Mouse (Mus musculus): ENCODE measurements at regions not wholly inside any gene's neighbourhood (a gene's known extent, or its start where the extent isn't known, plus 50 kb on each side); places are given as distances from the start of the nearest gene placed in this dataset.

DNA sequence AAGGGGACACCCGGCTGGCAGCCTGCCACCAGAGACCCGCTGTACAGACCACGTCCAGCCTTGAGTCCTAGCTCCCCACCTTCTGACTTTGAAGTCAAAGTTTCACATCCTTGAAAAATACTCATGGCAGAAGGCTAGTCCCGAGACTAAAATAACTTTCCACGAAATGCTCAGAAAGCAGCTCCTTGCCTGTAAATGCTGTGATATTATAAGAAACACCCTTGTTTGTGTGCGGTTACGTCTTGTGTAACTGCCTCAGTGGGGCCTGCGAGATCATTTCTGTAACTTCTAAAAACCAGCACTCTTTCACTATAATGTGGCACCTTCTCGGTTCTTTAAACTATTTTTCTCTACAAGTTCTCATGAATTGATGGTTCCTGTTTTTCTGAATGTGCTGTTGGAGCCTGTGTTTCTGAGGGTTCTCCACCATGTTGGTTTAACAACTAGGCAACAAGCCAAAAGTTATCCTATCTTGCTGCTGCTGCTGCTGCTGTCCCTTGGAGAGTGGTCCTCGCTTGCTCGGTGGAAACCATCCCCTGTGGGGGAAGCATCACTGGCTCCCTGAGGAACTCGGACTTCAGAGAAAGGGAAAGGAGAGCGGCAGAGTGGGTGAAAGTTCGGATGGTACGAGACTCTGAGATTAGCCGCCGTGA, 176.3 kb upstream of the Spdye4c start:
- no peak overlapping the region for H3K4me3 ChIP-seq (replicated peaks)
- ATAC-seq (replicated peaks; ENCODE audit: low FRiP score): no peak
- 75% methylated on average over 17 of the region's 17 CpGs for WGBS

GRCm38 (mm10) chr2:128416416-128416815, 174.6 kb upstream of the Spdye4c start:
- Histone ChIP-seq H3K9ac (no peak overlapping the region), H3K27me3 (no peaks in the 10 kb centered on the region), H3K4me2 (no peak overlapping the region), H3K9me3 (replicated peaks) (no peaks in the 10 kb centered on the region), H3K4me1 (peaks cover 23% of the 10 kb centered on the region), H3K4me3 (replicated peaks) (no peak overlapping the region), H3K27ac (no peak overlapping the region), H3K36me3 (no peaks in the 10 kb centered on the region)
- ATAC-seq (replicated peaks; ENCODE audit: low FRiP score): no peak
- 75% methylated on average over 7 of the region's 7 CpGs for WGBS

More for the DNA sequence above, 176.3 kb upstream of the Spdye4c start:
- H3K4me1 ChIP-seq: peaks cover 17% of the 10 kb centered on the region
- no peaks in the 10 kb centered on the region for H3K36me3 ChIP-seq
- H3K9me3 ChIP-seq (replicated peaks): no peaks in the 10 kb centered on the region
- no peak overlapping the region for H3K9ac ChIP-seq
- H3K4me2 ChIP-seq: no peak overlapping the region
- H3K27ac ChIP-seq: no peak overlapping the region
- H3K27me3 ChIP-seq: no peaks in the 10 kb centered on the region

DNA sequence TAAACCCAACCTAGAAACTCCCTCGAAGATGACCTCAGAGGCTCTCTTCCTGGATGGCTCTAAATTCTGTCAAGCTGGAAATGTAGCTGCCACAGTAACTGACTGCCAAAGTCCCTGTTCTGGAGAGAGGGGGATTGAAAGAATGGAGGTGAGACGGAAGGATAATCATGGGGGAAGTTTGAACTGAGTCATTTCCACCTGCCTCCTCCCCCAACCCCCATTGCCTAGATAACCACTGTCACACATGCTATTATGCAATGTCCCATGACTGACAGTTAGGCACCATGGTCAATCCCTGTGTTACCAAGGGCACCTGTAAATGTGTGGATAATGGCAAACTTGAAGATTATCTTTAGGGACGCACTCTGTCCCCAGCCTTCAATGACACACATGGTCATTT, 172.0 kb upstream of the Spdye4c start:
- no peak for ATAC-seq (replicated peaks; ENCODE audit: low FRiP score)
- H3K27me3 ChIP-seq: no peaks in the 10 kb centered on the region
- H3K4me1 ChIP-seq: peaks cover 6% of the 10 kb centered on the region; the same call in 1 of the 2 replicates
- 74% methylated on average over 3 of the region's 3 CpGs for WGBS
- H3K9ac ChIP-seq: no peak overlapping the region
- no peak overlapping the region for H3K27ac ChIP-seq
- no peak overlapping the region for H3K4me2 ChIP-seq
- no peak overlapping the region for H3K4me3 ChIP-seq (replicated peaks)
- H3K9me3 ChIP-seq (replicated peaks): no peaks in the 10 kb centered on the region
- H3K36me3 ChIP-seq: no peaks in the 10 kb centered on the region

GRCm38 (mm10) chr2:128420406-128420805, 170.6 kb upstream of the Spdye4c start:
- no peaks in the 10 kb centered on the region for H3K27me3 ChIP-seq
- H3K27ac ChIP-seq: no peak overlapping the region
- no peaks in the 10 kb centered on the region for H3K9me3 ChIP-seq (replicated peaks)
- H3K4me1 ChIP-seq: peaks cover 6% of the 10 kb centered on the region; the same call in 1 of the 2 replicates
- H3K4me3 ChIP-seq (replicated peaks): no peak overlapping the region
- no peak for ATAC-seq (replicated peaks; ENCODE audit: low FRiP score)
- 50% methylated on average over 10 of the region's 10 CpGs for WGBS
- no peak overlapping the region for H3K4me2 ChIP-seq
- no peak overlapping the region for H3K9ac ChIP-seq
- no peaks in the 10 kb centered on the region for H3K36me3 ChIP-seq

GRCm38 (mm10) chr2:128422677-128423076, 168.3 kb upstream of the Spdye4c start:
- WGBS: 40% methylated on average over 6 of the region's 6 CpGs
- Histone ChIP-seq H3K36me3 (no peaks in the 10 kb centered on the region), H3K4me2 (no peak overlapping the region), H3K27me3 (no peaks in the 10 kb centered on the region), H3K4me3 (replicated peaks) (no peak overlapping the region), H3K27ac (no peak overlapping the region), H3K4me1 (peaks cover 13% of the 10 kb centered on the region), H3K9ac (no peak overlapping the region), H3K9me3 (replicated peaks) (no peaks in the 10 kb centered on the region)
- no peak for ATAC-seq (replicated peaks; ENCODE audit: low FRiP score)

DNA sequence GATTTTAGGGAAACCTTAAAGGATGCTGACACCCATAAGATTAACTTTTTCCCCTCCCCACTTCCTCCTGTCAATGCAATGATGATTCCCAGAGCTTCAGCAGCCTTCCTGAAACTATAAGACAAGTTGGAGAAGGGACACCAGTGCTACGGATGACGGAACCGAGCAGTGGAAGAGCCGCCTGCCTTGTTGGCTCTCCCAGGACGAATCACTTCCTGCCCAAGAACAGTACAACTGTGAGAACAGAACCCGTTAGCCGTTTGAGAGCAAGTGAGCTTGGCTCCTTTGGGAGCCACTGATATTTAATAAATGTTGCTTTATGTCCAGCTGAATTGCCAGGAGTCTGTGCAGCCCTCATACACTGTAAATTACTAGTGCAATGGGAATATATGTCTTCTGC, 166.8 kb upstream of the Spdye4c start:
- H3K27me3 ChIP-seq: no peaks in the 10 kb centered on the region
- no peak overlapping the region for H3K4me3 ChIP-seq (replicated peaks)
- no peaks in the 10 kb centered on the region for H3K9me3 ChIP-seq (replicated peaks)
- H3K4me1 ChIP-seq: peaks cover 28% of the 10 kb centered on the region
- H3K9ac ChIP-seq: no peak overlapping the region
- no peak for ATAC-seq (replicated peaks; ENCODE audit: low FRiP score)
- WGBS: 41% methylated on average over 7 of the region's 7 CpGs
- H3K27ac ChIP-seq: no peak overlapping the region
- no peak overlapping the region for H3K4me2 ChIP-seq
- H3K36me3 ChIP-seq: no peaks in the 10 kb centered on the region

DNA sequence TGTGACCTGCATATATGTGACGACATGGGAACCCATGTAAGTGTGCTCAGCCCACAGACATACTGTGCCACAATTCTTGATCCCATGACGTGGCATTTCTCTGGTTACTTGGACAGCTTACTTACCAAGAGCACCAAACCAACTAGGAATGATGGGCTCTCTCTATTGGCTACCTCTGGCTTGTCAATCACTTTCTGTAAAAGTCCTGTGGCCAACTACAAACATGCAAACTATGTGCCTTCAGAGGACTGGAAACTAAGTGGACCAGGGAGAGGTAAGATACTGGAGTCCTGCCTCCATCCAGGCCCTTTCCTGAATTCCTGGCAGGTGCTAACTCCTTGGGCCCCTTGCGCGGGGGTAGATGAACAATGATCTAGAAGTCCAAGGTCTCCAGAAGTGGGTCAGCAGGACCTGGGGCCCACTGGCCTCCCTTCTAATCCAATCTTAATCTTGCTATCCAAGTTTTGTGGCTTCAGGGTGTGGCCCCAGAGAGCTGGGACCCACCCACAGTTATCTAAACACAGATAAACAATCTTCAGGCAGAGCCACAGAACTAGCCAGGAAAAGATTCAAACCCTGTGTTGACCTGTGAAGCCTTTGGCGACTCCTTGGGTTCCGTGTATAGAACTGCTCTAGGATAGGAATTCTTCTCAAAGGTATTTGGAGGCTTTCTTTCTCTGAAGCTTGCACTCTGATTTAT, 163.7 kb upstream of the Spdye4c start:
- H3K9ac ChIP-seq: no peak overlapping the region
- H3K4me3 ChIP-seq (replicated peaks): no peak overlapping the region
- H3K27ac ChIP-seq: no peak overlapping the region
- peaks cover 34% of the 10 kb centered on the region for H3K4me1 ChIP-seq
- peak overlapping the region; percentile 46; the same call in 1 of the 2 replicates for H3K4me2 ChIP-seq
- WGBS: 77% methylated on average over 6 of the region's 6 CpGs
- H3K27me3 ChIP-seq: no peaks in the 10 kb centered on the region
- no peaks in the 10 kb centered on the region for H3K36me3 ChIP-seq
- ATAC-seq (replicated peaks; ENCODE audit: low FRiP score): no peak
- H3K9me3 ChIP-seq (replicated peaks): no peaks in the 10 kb centered on the region

DNA sequence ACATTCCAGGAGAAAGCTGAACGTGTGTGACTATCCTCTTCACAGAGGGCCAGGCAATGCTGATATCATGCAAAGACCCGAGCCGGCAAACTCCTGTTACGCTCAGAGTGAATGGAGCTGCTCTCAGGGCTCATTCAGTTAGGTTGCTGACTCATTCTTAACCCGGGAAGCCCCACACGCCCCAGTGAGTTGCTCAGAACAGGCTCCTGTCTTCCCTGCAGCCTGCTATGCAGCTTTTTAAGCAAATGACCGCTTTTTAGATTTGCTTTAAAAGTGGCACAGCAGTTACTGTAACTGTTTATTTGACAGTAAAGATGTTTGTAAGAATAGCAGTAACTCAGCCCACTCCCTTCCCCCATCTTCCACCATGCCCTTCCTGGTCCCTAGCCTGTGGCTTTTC, 162.9 kb upstream of the Spdye4c start:
- peak overlapping the region; percentile 46 for H3K4me2 ChIP-seq
- H3K36me3 ChIP-seq: no peaks in the 10 kb centered on the region
- H3K9me3 ChIP-seq (replicated peaks): no peaks in the 10 kb centered on the region
- H3K4me3 ChIP-seq (replicated peaks): peak overlapping the region; percentile 22
- WGBS: 12% methylated on average over 7 of the region's 7 CpGs
- peaks cover 34% of the 10 kb centered on the region for H3K4me1 ChIP-seq
- H3K27me3 ChIP-seq: no peaks in the 10 kb centered on the region
- H3K9ac ChIP-seq: no peak overlapping the region
- H3K27ac ChIP-seq: peak overlapping the region; percentile 64
- no peak for ATAC-seq (replicated peaks; ENCODE audit: low FRiP score)

- 37% methylated on average over 18 of the region's 18 CpGs for WGBS
- Histone ChIP-seq H3K27ac (peak overlapping the region; percentile 64), H3K4me3 (replicated peaks) (peak overlapping the region; percentile 22), H3K4me1 (peaks cover 35% of the 10 kb centered on the region), H3K9me3 (replicated peaks) (no peaks in the 10 kb centered on the region), H3K4me2 (peak overlapping the region; percentile 46), H3K9ac (no peak overlapping the region), H3K36me3 (no peaks in the 10 kb centered on the region), H3K27me3 (no peaks in the 10 kb centered on the region)
- 0 out of 2 replicates have a peak, but pooled peaks have one; percentile 9 for ATAC-seq (replicated peaks; ENCODE audit: low FRiP score)
These were observed 162.1 kb upstream of the Spdye4c start for GRCm38 (mm10) chr2:128428651-128429633.

- Histone ChIP-seq H3K4me2 (peak overlapping the region; percentile 46; the same call in 1 of the 2 replicates), H3K27ac (0 out of 2 replicates have a peak overlapping the region, but pooled peaks have one; percentile 35), H3K36me3 (no peaks in the 10 kb centered on the region), H3K4me1 (peaks cover 43% of the 10 kb centered on the region), H3K27me3 (no peaks in the 10 kb centered on the region), H3K9me3 (replicated peaks) (no peaks in the 10 kb centered on the region), H3K4me3 (replicated peaks) (no peak overlapping the region), H3K9ac (no peak overlapping the region)
- ATAC-seq (replicated peaks; ENCODE audit: low FRiP score): no peak
- WGBS: 66% methylated on average over 7 of the region's 7 CpGs
These were observed 161.2 kb upstream of the Spdye4c start for GRCm38 (mm10) chr2:128429786-128430185.

DNA sequence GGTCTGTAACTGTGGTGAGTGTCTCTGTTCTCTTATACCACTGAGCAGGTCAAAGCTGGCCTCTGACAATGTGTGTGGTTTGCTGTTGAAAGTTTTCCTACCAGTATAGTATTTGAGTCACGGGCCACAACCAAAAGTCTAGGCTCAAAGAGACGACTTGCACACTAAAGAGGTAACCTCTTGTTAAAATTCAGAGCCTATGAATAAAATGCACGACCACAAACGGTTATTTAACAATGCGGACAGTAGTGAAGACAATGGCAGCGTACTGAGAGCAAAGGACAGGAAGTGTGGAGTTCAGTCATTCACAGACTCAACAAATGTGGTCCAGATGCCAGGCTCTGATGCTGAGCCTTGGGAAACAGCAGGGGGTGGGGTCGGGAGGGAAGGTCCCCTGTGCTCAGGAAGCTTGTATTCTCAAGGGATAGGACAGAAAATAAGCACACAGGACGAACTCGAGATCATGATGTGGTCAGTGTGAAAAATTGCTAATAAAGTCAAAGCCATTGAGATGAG, 160.2 kb upstream of the Spdye4c start:
- Histone ChIP-seq H3K36me3 (no peaks in the 10 kb centered on the region), H3K4me1 (peaks cover 48% of the 10 kb centered on the region), H3K9me3 (replicated peaks) (no peaks in the 10 kb centered on the region), H3K4me2 (no peak overlapping the region), H3K9ac (no peak overlapping the region), H3K4me3 (replicated peaks) (no peak overlapping the region), H3K27ac (0 out of 2 replicates have a peak overlapping the region, but pooled peaks have one; percentile 35), H3K27me3 (no peaks in the 10 kb centered on the region)
- WGBS: 63% methylated on average over 9 of the region's 9 CpGs
- ATAC-seq (replicated peaks; ENCODE audit: low FRiP score): no peak

All from kidney, embryonic 15.5 days (tissue).